Mouse (Mus musculus): Measurements from ENCODE around the gene Ccdc65. TPM values are rescaled to one million over a fixed set of nuclear protein-coding genes. Genes with fewer than 3 reads are reported as not detected.
A peak's percentile ranks its signal among the peaks of the same experiment; 100 is the strongest.

Ccdc65 gene
- polyA plus RNA-seq, 1 experiment from 2014 or later: 12.0 TPM

- no peak overlapping the region for H3K9ac ChIP-seq (ENCODE audit: low read depth, low read length)
- H3K9me3 ChIP-seq (replicated peaks; ENCODE audit: control insufficient read depth, low read length, poor library complexity, severe bottlenecking): no peaks in the 10 kb centered on the region
- H3K36me3 ChIP-seq (ENCODE audit: control insufficient read depth, insufficient read depth, low read length): no peaks in the 10 kb centered on the region
- H3K27ac ChIP-seq (ENCODE audit: low read length): no peak overlapping the region
- no peak overlapping the region for H3K4me2 ChIP-seq (ENCODE audit: low read length)
- no peaks in the 10 kb centered on the region for H3K4me1 ChIP-seq (ENCODE audit: control insufficient read depth, insufficient read depth, low read length)
- 70% methylated on average over 5 of the region's 5 CpGs for WGBS
- ATAC-seq: no peak
- no peak overlapping the region for H3K4me3 ChIP-seq (ENCODE audit: low read depth, low read length)
- no peaks in the 10 kb centered on the region for H3K27me3 ChIP-seq (ENCODE audit: control insufficient read depth, insufficient read depth, low read depth, low read length)
These were observed 6.2 kb downstream of the Ccdc65 start for GRCm38 (mm10) chr15:98714230-98714652.

GRCm38 (mm10) chr15:98717301-98717700 lies 9.3 kb downstream of the Ccdc65 start:
- Histone ChIP-seq H3K9me3 (replicated peaks; ENCODE audit: control insufficient read depth, low read length, poor library complexity, severe bottlenecking) (no peaks in the 10 kb centered on the region), H3K9ac (ENCODE audit: low read depth, low read length) (no peak overlapping the region), H3K4me1 (ENCODE audit: control insufficient read depth, insufficient read depth, low read length) (no peaks in the 10 kb centered on the region), H3K27ac (ENCODE audit: low read length) (no peak overlapping the region), H3K4me3 (ENCODE audit: low read depth, low read length) (no peak overlapping the region), H3K4me2 (ENCODE audit: low read length) (no peak overlapping the region), H3K36me3 (ENCODE audit: control insufficient read depth, insufficient read depth, low read length) (no peaks in the 10 kb centered on the region), H3K27me3 (ENCODE audit: control insufficient read depth, insufficient read depth, low read depth, low read length) (no peaks in the 10 kb centered on the region)
- ATAC-seq: no peak
- WGBS: 72% methylated on average over 16 of the region's 16 CpGs

GRCm38 (mm10) chr15:98722191-98722590 lies 14.2 kb downstream of the Ccdc65 start:
- no peaks in the 10 kb centered on the region for H3K36me3 ChIP-seq (ENCODE audit: control insufficient read depth, insufficient read depth, low read length)
- H3K9ac ChIP-seq (ENCODE audit: low read depth, low read length): no peak overlapping the region
- no peak overlapping the region for H3K27ac ChIP-seq (ENCODE audit: low read length)
- H3K4me3 ChIP-seq (ENCODE audit: low read depth, low read length): no peak overlapping the region
- no peak overlapping the region for H3K4me2 ChIP-seq (ENCODE audit: low read length)
- H3K9me3 ChIP-seq (replicated peaks; ENCODE audit: control insufficient read depth, low read length, poor library complexity, severe bottlenecking): no peaks in the 10 kb centered on the region
- WGBS: 74% methylated on average over 8 of the region's 8 CpGs
- H3K27me3 ChIP-seq (ENCODE audit: control insufficient read depth, insufficient read depth, low read depth, low read length): peaks cover 11% of the 10 kb centered on the region; the same call in 1 of the 2 replicates
- ATAC-seq: no peak
- H3K4me1 ChIP-seq (ENCODE audit: control insufficient read depth, insufficient read depth, low read length): peaks cover 3% of the 10 kb centered on the region; the same call in 1 of the 2 replicates

GRCm38 (mm10) chr15:98722854-98723253 lies 14.8 kb downstream of the Ccdc65 start:
- no peak for ATAC-seq
- Histone ChIP-seq H3K4me1 (ENCODE audit: control insufficient read depth, insufficient read depth, low read length) (peaks cover 9% of the 10 kb centered on the region), H3K36me3 (ENCODE audit: control insufficient read depth, insufficient read depth, low read length) (no peaks in the 10 kb centered on the region), H3K9ac (ENCODE audit: low read depth, low read length) (no peak overlapping the region), H3K27ac (ENCODE audit: low read length) (no peak overlapping the region), H3K27me3 (ENCODE audit: control insufficient read depth, insufficient read depth, low read depth, low read length) (peaks cover 11% of the 10 kb centered on the region), H3K9me3 (replicated peaks; ENCODE audit: control insufficient read depth, low read length, poor library complexity, severe bottlenecking) (no peaks in the 10 kb centered on the region), H3K4me3 (ENCODE audit: low read depth, low read length) (no peak overlapping the region), H3K4me2 (ENCODE audit: low read length) (no peak overlapping the region)
- WGBS: 73% methylated on average over 14 of the region's 14 CpGs

- H3K4me1 ChIP-seq (ENCODE audit: control insufficient read depth, insufficient read depth, low read length): peaks cover 11% of the 10 kb centered on the region
- H3K9ac ChIP-seq (ENCODE audit: low read depth, low read length): no peak overlapping the region
- no peaks in the 10 kb centered on the region for H3K9me3 ChIP-seq (replicated peaks; ENCODE audit: control insufficient read depth, low read length, poor library complexity, severe bottlenecking)
- ATAC-seq: no peak
- no peaks in the 10 kb centered on the region for H3K36me3 ChIP-seq (ENCODE audit: control insufficient read depth, insufficient read depth, low read length)
- H3K4me2 ChIP-seq (ENCODE audit: low read length): peak overlapping the region; percentile 15; the same call in 1 of the 2 replicates
- H3K4me3 ChIP-seq (ENCODE audit: low read depth, low read length): no peak overlapping the region
- 34% methylated on average over 18 of the region's 19 CpGs for WGBS
- no peak overlapping the region for H3K27ac ChIP-seq (ENCODE audit: low read length)
- peaks cover 11% of the 10 kb centered on the region for H3K27me3 ChIP-seq (ENCODE audit: control insufficient read depth, insufficient read depth, low read depth, low read length)
These were observed 16.4 kb downstream of the Ccdc65 start for GRCm38 (mm10) chr15:98724441-98724840.

- Histone ChIP-seq H3K27ac (ENCODE audit: low read length) (no peak overlapping the region), H3K36me3 (ENCODE audit: control insufficient read depth, insufficient read depth, low read length) (no peaks in the 10 kb centered on the region), H3K4me2 (ENCODE audit: low read length) (no peak overlapping the region), H3K9ac (ENCODE audit: low read depth, low read length) (no peak overlapping the region), H3K4me3 (ENCODE audit: low read depth, low read length) (no peak overlapping the region), H3K27me3 (ENCODE audit: control insufficient read depth, insufficient read depth, low read depth, low read length) (peaks cover 14% of the 10 kb centered on the region), H3K9me3 (replicated peaks; ENCODE audit: control insufficient read depth, low read length, poor library complexity, severe bottlenecking) (no peaks in the 10 kb centered on the region), H3K4me1 (ENCODE audit: control insufficient read depth, insufficient read depth, low read length) (peaks cover 11% of the 10 kb centered on the region)
- 71% methylated on average over 4 of the region's 4 CpGs for WGBS
- ATAC-seq: no peak
These were observed 18.1 kb downstream of the Ccdc65 start for GRCm38 (mm10) chr15:98726079-98726478.

GRCm38 (mm10) chr15:98726746-98727145 lies 18.7 kb downstream of the Ccdc65 start:
- no peak overlapping the region for H3K4me2 ChIP-seq (ENCODE audit: low read length)
- H3K4me1 ChIP-seq (ENCODE audit: control insufficient read depth, insufficient read depth, low read length): peaks cover 11% of the 10 kb centered on the region
- no peak for ATAC-seq
- H3K36me3 ChIP-seq (ENCODE audit: control insufficient read depth, insufficient read depth, low read length): no peaks in the 10 kb centered on the region
- 43% methylated on average over 7 of the region's 7 CpGs for WGBS
- no peaks in the 10 kb centered on the region for H3K9me3 ChIP-seq (replicated peaks; ENCODE audit: control insufficient read depth, low read length, poor library complexity, severe bottlenecking)
- no peak overlapping the region for H3K4me3 ChIP-seq (ENCODE audit: low read depth, low read length)
- H3K9ac ChIP-seq (ENCODE audit: low read depth, low read length): no peak overlapping the region
- H3K27me3 ChIP-seq (ENCODE audit: control insufficient read depth, insufficient read depth, low read depth, low read length): peaks cover 14% of the 10 kb centered on the region
- H3K27ac ChIP-seq (ENCODE audit: low read length): no peak overlapping the region

GRCm38 (mm10) chr15:98727443-98728321 lies 19.7 kb downstream of the Ccdc65 start, which contains the start of gene Fkbp11:
TSS of gene Fkbp11 (minus strand) at chr15:98728198.
- H3K36me3 ChIP-seq (ENCODE audit: control insufficient read depth, insufficient read depth, low read length): no peaks in the 10 kb centered on the region
- peak; percentile 66 for ATAC-seq
- H3K4me1 ChIP-seq (ENCODE audit: control insufficient read depth, insufficient read depth, low read length): peaks cover 11% of the 10 kb centered on the region
- H3K27ac ChIP-seq (ENCODE audit: low read length): no peak within 1 kb of the TSS
- under 1% methylated on average over 38 of the region's 39 CpGs for WGBS
- no peaks in the 10 kb centered on the region for H3K9me3 ChIP-seq (replicated peaks; ENCODE audit: control insufficient read depth, low read length, poor library complexity, severe bottlenecking)
- peak within 1 kb of the TSS; percentile 41 for H3K4me3 ChIP-seq (ENCODE audit: low read depth, low read length)
- peaks cover 14% of the 10 kb centered on the region for H3K27me3 ChIP-seq (ENCODE audit: control insufficient read depth, insufficient read depth, low read depth, low read length)
- H3K9ac ChIP-seq (ENCODE audit: low read depth, low read length): peak within 1 kb of the TSS; percentile 57
- peak within 1 kb of the TSS; percentile 92 for H3K4me2 ChIP-seq (ENCODE audit: low read length)

GRCm38 (mm10) chr15:98728366-98728765 lies 20.4 kb downstream of the Ccdc65 start:
- 39% methylated on average over 9 of the region's 9 CpGs for WGBS
- Histone ChIP-seq H3K27ac (ENCODE audit: low read length) (no peak overlapping the region), H3K4me3 (ENCODE audit: low read depth, low read length) (peak overlapping the region; percentile 41)

More at GRCm38 (mm10) chr15:98728366-98728765, 20.4 kb downstream of the Ccdc65 start:
- Histone ChIP-seq H3K9ac (ENCODE audit: low read depth, low read length) (0 out of 2 replicates have a peak overlapping the region, but pooled peaks have one; percentile 57), H3K4me1 (ENCODE audit: control insufficient read depth, insufficient read depth, low read length) (peaks cover 11% of the 10 kb centered on the region), H3K27me3 (ENCODE audit: control insufficient read depth, insufficient read depth, low read depth, low read length) (peaks cover 9% of the 10 kb centered on the region), H3K36me3 (ENCODE audit: control insufficient read depth, insufficient read depth, low read length) (no peaks in the 10 kb centered on the region), H3K9me3 (replicated peaks; ENCODE audit: control insufficient read depth, low read length, poor library complexity, severe bottlenecking) (no peaks in the 10 kb centered on the region), H3K4me2 (ENCODE audit: low read length) (peak overlapping the region; percentile 92)
- ATAC-seq: no peak

All from midbrain, embryonic 16.5 days (tissue).